Mouse (Mus musculus) layer of hippocampus, adult 11-12 months (tissue): Measurements from ENCODE around the gene Wwox.

ENCODE experiments used
- DNase-seq: peaks from one replicate; pipeline ENCODE4 v3.0.0; 2022; ENCODE audit warnings: low spot score

Wwox gene

GRCm38 (mm10) chr8:115357663-115358335 lies 918.3 kb downstream of the Wwox start:
- DNase-seq, result no peak

- DNase-seq, result no peak
Observed at GRCm38 (mm10) chr8:115358481-115358880, 919.0 kb downstream of the Wwox start.

GRCm38 (mm10) chr8:115359701-115360100 lies 920.2 kb downstream of the Wwox start:
- DNase-seq, result no peak

GRCm38 (mm10) chr8:115362518-115362917 lies 923.1 kb downstream of the Wwox start:
- no peak for DNase-seq

GRCm38 (mm10) chr8:115374957-115375356 lies 935.5 kb downstream of the Wwox start:
- DNase-seq, result no peak

GRCm38 (mm10) chr8:115375361-115376047 lies 936.0 kb downstream of the Wwox start:
- peak; percentile 24 for DNase-seq

GRCm38 (mm10) chr8:115377321-115377720 lies 937.9 kb downstream of the Wwox start:
- DNase-seq, result no peak

- no peak for DNase-seq
Observed at GRCm38 (mm10) chr8:115380017-115380416, 940.6 kb downstream of the Wwox start.

- no peak for DNase-seq
Observed at GRCm38 (mm10) chr8:115390921-115391504, 951.6 kb downstream of the Wwox start.

GRCm38 (mm10) chr8:115395840-115396239 lies 956.4 kb downstream of the Wwox start:
- no peak for DNase-seq

GRCm38 (mm10) chr8:115397981-115398380 lies 958.5 kb downstream of the Wwox start:
- peak; percentile 11 for DNase-seq

- no peak for DNase-seq
Observed at GRCm38 (mm10) chr8:115400013-115400720, 960.7 kb downstream of the Wwox start.
